23 mouse cellular contexts compared by ENCODE assay signal in genomic region chr13:83376097-83376797, GRCm38 (mm10).
DNase-seq lines count a peak whose midpoint lies in the region; ATAC-seq and TF ChIP-seq lines count a peak whose summit lies in the region.
"Had no signal": no experiment of that assay in that cellular context is flagged by ENCODE, and none has a peak within 500 bp of the region (broad histone marks: within the 10 kb centered on the region; RNA-seq: fewer than 3 reads in every experiment).

No protein-coding gene starts in this region.

- ATAC-seq in forebrain, embryonic 15.5 days (replicated peaks), result no peak
- ATAC-seq in forebrain, embryonic 12.5 days (ENCODE audit: low FRiP score), result no peak
- ATAC-seq in forebrain, postnatal 0 days, result peak; percentile 70
- ATAC-seq in inflammation-experienced regulatory T-cells, adult 6 months, result no peak
- ATAC-seq: CD4-positive, CD25-positive, alpha-beta regulatory T cell, adult 4 months; hindbrain, postnatal 0 days; intestine, postnatal 0 days; midbrain, embryonic 15.5 days had no signal

- H3K4me1 ChIP-seq in forebrain, embryonic 15.5 days, result no peaks in the 10 kb centered on the region
- no peaks in the 10 kb centered on the region for H3K4me1 ChIP-seq in forebrain, embryonic 12.5 days
- no peaks in the 10 kb centered on the region for H3K4me1 ChIP-seq in forebrain, postnatal 0 days (ENCODE audit: insufficient read depth)
- H3K4me1 ChIP-seq: embryonic facial prominence, embryonic 10.5 days; midbrain, embryonic 15.5 days; neural tube, embryonic 12.5 days had no signal

- no peaks in the 10 kb centered on the region for H3K36me3 ChIP-seq in forebrain, embryonic 15.5 days
- no peaks in the 10 kb centered on the region for H3K36me3 ChIP-seq in forebrain, embryonic 12.5 days (replicated peaks)
- no peaks in the 10 kb centered on the region for H3K36me3 ChIP-seq in forebrain, postnatal 0 days (ENCODE audit: insufficient read depth)
- H3K36me3 ChIP-seq: embryonic facial prominence, embryonic 10.5 days; heart, embryonic 13.5 days; midbrain, embryonic 15.5 days; neural tube, embryonic 12.5 days had no signal

- 79% methylated on average over 8 of the region's 8 CpGs for WGBS in forebrain, embryonic 15.5 days
- 92% methylated on average over 8 of the region's 8 CpGs for WGBS in forebrain, embryonic 12.5 days
- 67% methylated on average over 8 of the region's 8 CpGs for WGBS in forebrain, postnatal 0 days

- H3K9me3 ChIP-seq in forebrain, embryonic 15.5 days, result no peaks in the 10 kb centered on the region
- H3K9me3 ChIP-seq in forebrain, embryonic 12.5 days, result no peaks in the 10 kb centered on the region
- H3K9me3 ChIP-seq in forebrain, postnatal 0 days (ENCODE audit: low read length), result no peaks in the 10 kb centered on the region
- H3K9me3 ChIP-seq: embryonic facial prominence, embryonic 10.5 days; heart, embryonic 13.5 days; midbrain, embryonic 15.5 days; neural tube, embryonic 12.5 days had no signal

- DNase-seq in layer of hippocampus, adult 9-10 months (ENCODE audit: low spot score), result peak; percentile 13
- no peak for DNase-seq in layer of hippocampus, postnatal 10 days (ENCODE audit: low spot score in 2 of 2)
- DNase-seq in brain, adult 2 months (ENCODE audit: low read depth, low spot score), result peak; percentile 71
- DNase-seq in forebrain, postnatal 0 days, result peak; percentile 60
- DNase-seq: adrenal gland, postnatal 25 days; cerebellum, adult 11-12 months; cerebellum, postnatal 10 days; gastrocnemius, postnatal 14 days; heart, adult 11 months; heart, postnatal 14 days; kidney, postnatal 25 days; lung, postnatal 4 days; spleen, adult 18-20 months had no signal

- no peaks in the 10 kb centered on the region for H3K27me3 ChIP-seq in forebrain, embryonic 15.5 days
- H3K27me3 ChIP-seq in forebrain, embryonic 12.5 days, result no peaks in the 10 kb centered on the region
- H3K27me3 ChIP-seq in forebrain, postnatal 0 days (ENCODE audit: insufficient read depth, low read length), result no peaks in the 10 kb centered on the region
- H3K27me3 ChIP-seq: heart, embryonic 13.5 days; midbrain, embryonic 15.5 days; neural tube, embryonic 12.5 days had no signal

- H3K4me2 ChIP-seq in forebrain, embryonic 15.5 days (replicated peaks), result no peak overlapping the region
- H3K4me2 ChIP-seq in forebrain, embryonic 12.5 days, result no peak overlapping the region
- H3K4me2 ChIP-seq in forebrain, postnatal 0 days (ENCODE audit: low read depth), result no peak overlapping the region
- H3K4me2 ChIP-seq: heart, embryonic 13.5 days; midbrain, embryonic 15.5 days; neural tube, embryonic 12.5 days had no signal

- no peak for TF ChIP-seq CTCF in forebrain, postnatal 0 days (IDR thresholded peaks at IDR 0.05; ENCODE audit: low read depth)

- 0 out of 2 replicates have a peak overlapping the region, but pooled peaks have one; percentile 25 for H3K27ac ChIP-seq in forebrain, embryonic 15.5 days (replicated peaks)
- no peak overlapping the region for H3K27ac ChIP-seq in forebrain, embryonic 12.5 days
- H3K27ac ChIP-seq in forebrain, postnatal 0 days (ENCODE audit: low read depth, low read length), result peak overlapping the region; percentile 66
- H3K27ac ChIP-seq: embryonic facial prominence, embryonic 10.5 days; heart, embryonic 13.5 days; hindbrain, postnatal 0 days; midbrain, embryonic 15.5 days; neural tube, embryonic 12.5 days had no signal

- H3K4me3 ChIP-seq in forebrain, embryonic 15.5 days, result no peak overlapping the region
- H3K4me3 ChIP-seq in forebrain, embryonic 12.5 days (replicated peaks), result no peak overlapping the region
- H3K4me3 ChIP-seq in forebrain, postnatal 0 days (ENCODE audit: low read depth, low read length), result no peak overlapping the region
- H3K4me3 ChIP-seq: embryonic facial prominence, embryonic 10.5 days; heart, embryonic 13.5 days; midbrain, embryonic 15.5 days; neural tube, embryonic 12.5 days had no signal

- H3K9ac ChIP-seq in forebrain, embryonic 15.5 days (replicated peaks), result no peak overlapping the region
- H3K9ac ChIP-seq in forebrain, embryonic 12.5 days, result no peak overlapping the region
- H3K9ac ChIP-seq in forebrain, postnatal 0 days, result no peak overlapping the region
- H3K9ac ChIP-seq: heart, embryonic 13.5 days; midbrain, embryonic 15.5 days; neural tube, embryonic 12.5 days had no signal

Comparison
In these comparisons a context has a peak if more than half of its experiments do, and no peak if none do; other contexts are left out.
1. DNase-seq: peak in layer of hippocampus, adult 9-10 months (single experiment), brain, adult 2 months (single experiment) and forebrain, postnatal 0 days (single experiment); none in layer of hippocampus, postnatal 10 days (0 of 2).